Mouse (Mus musculus) stomach, postnatal 0 days (tissue): Measurements from ENCODE around the gene Slc16a10.

Experiments
- CTCF ChIP-seq: IDR thresholded peaks from 2 replicates; pipeline ENCODE4 v1.5.1; 2016; ENCODE audit warnings: antibody characterized with exemption, low read depth, mild to moderate bottlenecking, moderate library complexity
- EP300 ChIP-seq: optimal IDR thresholded peaks from 2 replicates; pipeline ENCODE3; 2016; ENCODE audit warnings: antibody characterized with exemption

DNA sequence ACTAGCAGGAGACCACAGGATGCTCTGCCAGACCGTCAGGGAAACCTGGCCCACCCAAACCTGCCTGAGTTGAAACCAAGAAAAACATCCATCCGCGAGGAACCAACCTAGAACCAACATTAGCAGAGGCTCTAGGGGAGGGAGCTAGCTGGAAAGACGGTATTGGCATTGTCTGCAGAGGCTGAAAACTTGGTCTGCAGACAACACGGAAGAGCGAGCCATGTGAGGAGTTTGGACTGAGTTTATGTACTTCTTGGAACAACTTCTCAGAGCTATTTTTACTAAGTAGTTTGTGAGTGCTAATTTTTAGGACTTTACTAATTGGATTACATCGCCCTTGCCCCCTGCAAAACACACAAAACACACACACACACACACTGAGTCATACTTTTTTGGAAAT is 59.4 kb downstream of the Slc16a10 start:
- TF ChIP-seq CTCF, result no peak
- no peak for TF ChIP-seq EP300
